Mouse (Mus musculus) spleen, adult 2 months (tissue): ENCODE measurements around the gene Prkar2b.

ENCODE experiments used
- CTCF ChIP-seq: fragments of 200-500 bp; IDR thresholded peaks from 2 replicates; pipeline ENCODE4 v1.5.1; 2011; ENCODE audit warnings: mild to moderate bottlenecking, inconsistent platforms; ENCODE audit not compliant: insufficient read depth, insufficient read length, insufficient replicate concordance; ENCODE audit errors: extremely low read depth
- POLR2A ChIP-seq: fragments of 200-500 bp; IDR thresholded peaks from 2 replicates; pipeline ENCODE4 v1.6.1; 2011; ENCODE audit warnings: low read depth, low read length, inconsistent platforms

- no peak for TF ChIP-seq POLR2A
- TF ChIP-seq CTCF = no peak
These were observed 27.6 kb downstream of the Prkar2b start for GRCm38 (mm10) chr12:32033536-32033935.
